Mouse (Mus musculus): ENCODE measurements at regions not wholly inside any gene's neighbourhood (a gene's known extent, or its start where the extent isn't known, plus 50 kb on each side); places are given as distances from the start of the nearest gene placed in this dataset.

- DNase-seq: peak; percentile 17
Measured at GRCm38 (mm10) chr19:52878812-52879502, 161.1 kb downstream of the Xpnpep1 start.

- DNase-seq: no peak
Measured at GRCm38 (mm10) chr19:52866635-52867034, 173.4 kb downstream of the Xpnpep1 start.

- DNase-seq: no peak
Measured at GRCm38 (mm10) chr19:52861576-52861975, 178.4 kb downstream of the Xpnpep1 start.

- peak; percentile 7 for DNase-seq
Measured at GRCm38 (mm10) chr19:52854068-52854682, 185.8 kb downstream of the Xpnpep1 start.

- DNase-seq: no peak
Measured at GRCm38 (mm10) chr19:52816202-52816601, 223.8 kb downstream of the Xpnpep1 start.

GRCm38 (mm10) chr19:52812046-52812445 is 228.0 kb downstream of the Xpnpep1 start:
- no peak for DNase-seq

GRCm38 (mm10) chr19:52788802-52789201 is 251.2 kb downstream of the Xpnpep1 start:
- no peak for DNase-seq

- no peak for DNase-seq
Measured at GRCm38 (mm10) chr19:52768761-52769388, 271.1 kb downstream of the Xpnpep1 start.

- no peak for DNase-seq
Measured at GRCm38 (mm10) chr19:52768117-52768516, 271.9 kb downstream of the Xpnpep1 start.

- no peak for DNase-seq
Measured at GRCm38 (mm10) chr19:52738946-52739345, 301.1 kb downstream of the Xpnpep1 start.

GRCm38 (mm10) chr19:52721776-52722175 is 318.2 kb downstream of the Xpnpep1 start:
- no peak for DNase-seq

GRCm38 (mm10) chr19:52715359-52715758 is 324.7 kb downstream of the Xpnpep1 start:
- DNase-seq: no peak

GRCm38 (mm10) chr19:52707679-52708078 is 332.3 kb downstream of the Xpnpep1 start:
- no peak for DNase-seq

- no peak for DNase-seq
Measured at GRCm38 (mm10) chr19:52661009-52661408, 379.0 kb downstream of the Xpnpep1 start.

GRCm38 (mm10) chr19:52647066-52648046 is 383.3 kb downstream of the Ins1 start:
- no peak for DNase-seq

- DNase-seq: no peak
Measured at GRCm38 (mm10) chr19:52640228-52640627, 376.1 kb downstream of the Ins1 start.

GRCm38 (mm10) chr19:52632501-52632900 is 368.4 kb downstream of the Ins1 start:
- DNase-seq: peak; percentile 2

- peak; percentile 39 for DNase-seq
Measured at GRCm38 (mm10) chr19:52624310-52624709, 360.2 kb downstream of the Ins1 start.

- DNase-seq: peak; percentile 3
Measured at GRCm38 (mm10) chr19:52623496-52623895, 359.4 kb downstream of the Ins1 start.

GRCm38 (mm10) chr19:52613353-52613752 is 349.3 kb downstream of the Ins1 start:
- DNase-seq: no peak

GRCm38 (mm10) chr19:52606859-52607258 is 342.8 kb downstream of the Ins1 start:
- DNase-seq: no peak

- no peak for DNase-seq
Measured at GRCm38 (mm10) chr19:52600410-52600809, 336.3 kb downstream of the Ins1 start.

GRCm38 (mm10) chr19:52565401-52565800 is 301.3 kb downstream of the Ins1 start:
- no peak for DNase-seq

Measured in lung, postnatal 36 days (tissue).